Mouse (Mus musculus) left cerebral cortex, postnatal 14 days (tissue): ENCODE data around the gene Gm3542. TPM values are rescaled to one million over a fixed set of nuclear protein-coding genes. Genes with fewer than 3 reads are reported as not detected.
"Not testable (repeated sequence)": the region's sequence is repeated elsewhere in the genome, so short reads cannot be mapped to it uniquely, and the experiment has no call there.

Experiments
- DNase-seq, 2 experiments: peaks; one replicate each; pipeline ENCODE4 v3.0.0; 2021 to 2022; ENCODE audit warnings: low spot score in 2 of 2, mixed read lengths in 1 of 2
- intact Hi-C: fragments of 180-260 bp; cut with DNase I; formaldehyde crosslinking; loops from one replicate; pipeline ENCODE4 v1.15.1; 2025
- long read RNA-seq, 2 experiments: library from polyadenylated mRNA; stranded (forward); transcript quantifications; one replicate each; pipeline ENCODE4 v2.0.0; 2021
- total RNA-seq, 2 experiments: library from RNA; stranded (reverse); gene quantifications; 2 replicates each; pipeline ENCODE4 v1.2.3; 2021

Gm3542 gene
- total RNA-seq, result not detected
- long read RNA-seq, experiment 1, result 0 reads
- long read RNA-seq, experiment 2, result 0 reads

GRCm38 (mm10) chr14:5334828-5335227 is at the start of gene Gm3542:
Gene Gm3542 (minus strand): TSS chr14:5334928.
- DNase-seq, intact Hi-C loops: not testable (repeated sequence)

Other genes starting within 250 kb of the Gm3542 start
- not detected for gene Gm8279, start 203.4 kb downstream of the Gm3542 start, total RNA-seq
- gene Gm3317, start 170.4 kb downstream of the Gm3542 start, total RNA-seq, result not detected
- gene Gm8271, start 149.1 kb downstream of the Gm3542 start, total RNA-seq, result not detected
- not detected for gene Gm3526, start 74.3 kb downstream of the Gm3542 start, total RNA-seq
- not detected for gene Gm3500, start 54.1 kb upstream of the Gm3542 start, total RNA-seq
- gene Gm3194, start 120.5 kb upstream of the Gm3542 start, total RNA-seq, result 1 to 10 TPM; 1.7 to 2.4 TPM
- not detected for gene Gm8246, start 142.9 kb upstream of the Gm3542 start, total RNA-seq
- gene Gm3187, start 149.3 kb upstream of the Gm3542 start, total RNA-seq, result not detected
- 1 to 10 TPM; 2.0 to 2.4 TPM for gene Gm3488, start 166.7 kb upstream of the Gm3542 start, total RNA-seq
- gene Gm3532, start 203.6 kb upstream of the Gm3542 start, total RNA-seq, result not detected